Mouse (Mus musculus) limb, embryonic 15.5 days (tissue): Measurements from ENCODE around the gene Apex2. TPM values are rescaled to one million over a fixed set of nuclear protein-coding genes. Genes with fewer than 3 reads are reported as not detected.

Experiments
- ATAC-seq: fragments of 200-750 bp; cut with Nextera tagmentation; 2 replicates; pipeline ENCODE4 v1.8.0; 2017; ENCODE audit warnings: low read depth, moderate TSS enrichment; ENCODE audit not compliant: insufficient number of reproducible peaks, low FRiP score, low TSS enrichment
- H3K27ac ChIP-seq: fragments of 300-500 bp; sonication (generic); 2 replicates; pipeline ENCODE4 v1.5.1; 2015; ENCODE audit warnings: moderate library complexity, mild to moderate bottlenecking, inconsistent platforms
- H3K27me3 ChIP-seq: fragments of 300-500 bp; sonication (generic); 2 replicates; pipeline ENCODE4 v1.6.1; 2015; ENCODE audit warnings: inconsistent platforms
- H3K36me3 ChIP-seq: fragments of 300-500 bp; sonication (generic); 2 replicates; pipeline ENCODE4 v1.6.1; 2015; ENCODE audit warnings: inconsistent platforms
- H3K4me1 ChIP-seq: fragments of 300-500 bp; sonication (generic); 2 replicates; pipeline ENCODE4 v1.6.1; 2015; ENCODE audit warnings: inconsistent platforms
- H3K4me2 ChIP-seq: fragments of 300-500 bp; sonication (generic); 2 replicates; pipeline ENCODE4 v1.6.1; 2015; ENCODE audit warnings: mild to moderate bottlenecking, inconsistent platforms
- H3K4me3 ChIP-seq: fragments of 300-500 bp; sonication (generic); 2 replicates; pipeline ENCODE4 v1.5.1; 2015; ENCODE audit warnings: mild to moderate bottlenecking, inconsistent platforms
- H3K9ac ChIP-seq: fragments of 300-500 bp; sonication (generic); 2 replicates; pipeline ENCODE4 v1.6.1; 2015; ENCODE audit warnings: inconsistent platforms
- H3K9me3 ChIP-seq: fragments of 300-500 bp; sonication (generic); 2 replicates; pipeline ENCODE4 v1.6.1; 2016; ENCODE audit warnings: inconsistent platforms
- WGBS: fragments of 180-500 bp; shearing (Covaris S2); methylation state at CpG from one replicate; pipeline ENCODE4 v1.1.7; 2015; 5-methylcytosine and 5-hydroxymethylcytosine counted together
- microRNA-seq: library from miRNA; unstranded; fragments of <30 nt; microRNA quantifications from one replicate; pipeline ENCODE4, GENCODE M21; 2016
- polyA plus RNA-seq: library from polyadenylated mRNA; unstranded; fragments of >200 nt; fragmentation: Nextera tagmentation; extraction: Ambion mirVana; gene quantifications from 2 replicates; pipeline ENCODE4 v1.2.1, GENCODE M21; 2015

Gene Apex2
- polyA plus RNA-seq, 1 experiment from 2014 or later, result 18.0 TPM

- Histone ChIP-seq H3K9ac (peak overlapping the region; percentile 60; the same call in 1 of the 2 replicates), H3K27ac (peak overlapping the region; percentile 96), H3K4me2 (peak overlapping the region; percentile 22; the same call in 1 of the 2 replicates), H3K27me3 (no peaks in the 10 kb centered on the region), H3K4me3 (peak overlapping the region; percentile 55), H3K9me3 (no peaks in the 10 kb centered on the region), H3K36me3 (no peaks in the 10 kb centered on the region), H3K4me1 (no peaks in the 10 kb centered on the region)
- under 1% methylated on average over 34 of the region's 34 CpGs for WGBS
- peak; percentile 97 for ATAC-seq
Observed at GRCm38 (mm10) chrX:150477854-150478780, 111.6 kb downstream of the Apex2 start.

DNA sequence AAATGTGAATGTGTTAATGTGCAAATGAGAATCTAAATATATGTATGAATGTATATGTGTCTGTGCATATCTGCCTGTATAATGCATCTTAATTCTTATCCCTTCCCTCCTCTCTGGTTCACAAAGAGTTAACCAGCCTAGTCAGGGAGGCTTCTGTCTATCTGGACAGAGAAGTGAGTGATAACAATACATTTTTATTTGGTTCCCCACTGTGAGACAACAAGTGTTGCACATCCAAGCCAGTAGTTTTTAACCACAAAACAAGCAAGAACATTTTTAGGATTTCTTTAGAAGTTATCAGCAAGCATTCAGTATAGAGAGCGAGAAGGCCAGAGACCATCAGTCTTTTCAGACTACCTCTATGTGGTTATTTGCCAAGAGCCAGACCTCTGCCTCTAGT, 118.3 kb downstream of the Apex2 start:
- ATAC-seq, result no peak
- WGBS, result 76% methylated on average over 1 of the region's 1 CpGs
- Histone ChIP-seq H3K9me3 (no peaks in the 10 kb centered on the region), H3K4me3 (no peak overlapping the region), H3K27ac (no peak overlapping the region), H3K9ac (no peak overlapping the region), H3K36me3 (no peaks in the 10 kb centered on the region), H3K4me1 (no peaks in the 10 kb centered on the region), H3K4me2 (no peak overlapping the region), H3K27me3 (no peaks in the 10 kb centered on the region)

Small RNA genes within 50 kb of the gene (microRNA-seq; reads per million reads assigned to microRNA genes)
- not detected for gene Mir3620

Other genes starting within 250 kb of the Apex2 start
- 29.7 and 33.5 TPM in 2 replicates for gene Tmem29, start 130.7 kb downstream of the Apex2 start, polyA plus RNA-seq
- 97.5 and 104 TPM in 2 replicates for gene Alas2, start 42.5 kb downstream of the Apex2 start, polyA plus RNA-seq
- 2.8 and 4.1 TPM in 2 replicates for gene Pfkfb1, start 1.6 kb downstream of the Apex2 start, polyA plus RNA-seq
- gene Tro, start 67.7 kb upstream of the Apex2 start, polyA plus RNA-seq, result 24.8 and 24.9 TPM in 2 replicates
- 816 and 1,013 TPM in 2 replicates for gene Maged2, start 224.5 kb upstream of the Apex2 start, polyA plus RNA-seq